Mouse (Mus musculus): ENCODE measurements around the gene Cps1. TPM values are rescaled to one million over a fixed set of nuclear protein-coding genes. Genes with fewer than 3 reads are reported as not detected.
A peak's percentile ranks its signal among the peaks of the same experiment; 100 is the strongest.

Cps1 gene
- 25.9 and 469 TPM in 2 replicates for total RNA-seq (2021)
- long read RNA-seq, experiment 1, full-length matches to known transcripts, result 1 of 4 reads
- long read RNA-seq, experiment 1, partial matches to known transcripts, result 3 of 4 reads
- long read RNA-seq, experiment 1, other reads (novel, unspliced or antisense), result 0 of 4 reads
- long read RNA-seq, experiment 2, full-length matches to known transcripts, result 123 of 203 reads
- long read RNA-seq, experiment 2, partial matches to known transcripts, result 66 of 203 reads
- long read RNA-seq, experiment 2, other reads (novel, unspliced or antisense), result 14 of 203 reads

DNA sequence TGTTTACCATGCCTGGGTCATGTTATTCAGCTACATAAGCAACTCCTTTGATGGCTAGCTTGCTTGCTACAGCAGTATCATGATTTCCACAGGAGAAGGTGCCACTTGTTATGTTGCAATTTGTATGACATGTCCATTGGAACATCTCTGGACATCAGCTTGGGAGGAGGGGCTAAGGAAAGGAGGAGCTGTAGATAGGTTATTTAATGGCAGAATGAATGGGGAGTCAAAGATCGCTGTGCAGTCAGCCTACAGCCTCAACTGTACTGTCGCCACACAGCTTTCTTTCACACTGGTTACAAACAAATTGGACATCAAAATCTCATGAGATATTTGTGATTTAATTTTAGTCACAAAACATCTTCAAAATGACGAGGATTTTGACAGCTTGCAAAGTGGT is at the start of gene Cps1:
Cps1 (plus strand) TSS at position 230 of the 400 bp plus-strand sequence.
- DNase-seq, result no peak

DNA sequence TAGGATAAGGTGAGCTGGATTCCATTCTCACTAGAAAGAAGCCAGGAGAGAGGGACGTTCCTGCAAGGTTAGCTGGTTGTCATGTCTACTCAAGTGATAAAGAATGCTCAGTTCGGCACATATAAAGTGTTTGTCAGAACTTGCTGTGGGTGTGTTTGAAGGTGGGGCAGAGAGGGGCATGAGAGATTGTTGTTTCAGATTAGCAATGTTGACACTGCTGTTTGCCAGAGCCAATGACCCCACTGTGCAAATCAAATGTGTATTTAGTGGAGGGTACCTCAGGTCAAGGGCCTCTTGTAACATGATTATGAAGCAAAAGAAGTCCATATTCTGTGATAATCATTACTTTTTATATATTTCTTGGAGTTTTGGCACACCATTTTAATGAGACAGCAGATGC is 45.1 kb upstream of the Cps1 start:
- no peak for DNase-seq

DNA sequence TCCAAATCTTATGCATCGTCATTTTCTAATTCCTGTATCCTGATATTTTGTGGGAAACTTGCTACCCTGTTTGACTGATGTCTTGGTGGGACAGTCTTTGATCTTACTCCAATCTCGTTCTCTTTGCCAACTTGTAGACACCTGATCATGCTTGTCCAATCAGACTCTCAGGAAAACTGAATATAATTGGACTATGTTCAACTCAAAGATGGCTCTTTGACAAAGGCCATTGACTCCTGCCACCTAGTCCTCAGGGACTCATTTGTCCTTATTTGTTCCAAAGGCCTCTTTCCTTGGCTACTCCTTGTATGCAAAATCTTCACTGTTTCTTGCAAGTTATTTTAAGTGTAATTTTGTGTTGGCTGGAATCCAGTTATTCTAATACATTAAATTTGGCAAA is 44.2 kb upstream of the Cps1 start:
- no peak for DNase-seq

DNA sequence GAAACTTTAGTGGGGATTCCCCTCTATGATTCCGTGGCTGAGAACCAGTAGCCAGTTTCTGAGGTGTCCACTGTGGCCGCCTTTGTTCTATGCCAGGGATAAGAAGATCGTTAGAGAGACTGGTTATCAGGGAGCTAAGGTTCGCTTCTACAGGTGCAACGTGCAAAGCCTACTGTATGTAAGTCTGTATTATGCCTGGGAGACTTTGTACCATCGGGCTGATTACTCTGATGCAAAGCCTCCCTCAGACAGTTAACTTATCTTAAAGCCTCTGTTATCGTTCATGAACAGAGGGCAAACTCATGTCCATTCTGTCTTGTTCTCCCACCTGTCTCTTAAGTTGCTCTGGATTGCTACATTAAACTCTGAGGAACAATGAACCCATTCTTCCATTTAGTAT is 43.7 kb upstream of the Cps1 start:
- no peak for DNase-seq

DNA sequence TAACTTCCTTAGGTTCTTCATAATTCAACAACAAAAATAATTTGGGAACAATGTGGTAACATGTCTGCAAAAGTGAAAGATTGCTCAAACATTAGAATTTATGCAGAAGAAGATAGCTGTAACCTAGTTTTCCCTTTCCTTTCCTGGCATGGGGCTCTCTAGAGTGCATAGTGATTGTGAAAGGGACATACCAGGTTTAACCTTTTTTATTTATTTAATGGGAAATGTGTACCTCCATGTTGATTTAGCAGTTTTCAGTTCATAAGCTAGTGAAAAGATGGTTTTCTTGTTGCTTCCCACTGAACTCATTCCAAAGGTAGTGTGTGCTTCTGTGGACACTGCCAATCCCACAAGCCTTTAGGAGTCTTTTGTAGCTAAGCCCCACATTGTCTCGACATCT is 30.4 kb upstream of the Cps1 start:
- no peak for DNase-seq

DNA sequence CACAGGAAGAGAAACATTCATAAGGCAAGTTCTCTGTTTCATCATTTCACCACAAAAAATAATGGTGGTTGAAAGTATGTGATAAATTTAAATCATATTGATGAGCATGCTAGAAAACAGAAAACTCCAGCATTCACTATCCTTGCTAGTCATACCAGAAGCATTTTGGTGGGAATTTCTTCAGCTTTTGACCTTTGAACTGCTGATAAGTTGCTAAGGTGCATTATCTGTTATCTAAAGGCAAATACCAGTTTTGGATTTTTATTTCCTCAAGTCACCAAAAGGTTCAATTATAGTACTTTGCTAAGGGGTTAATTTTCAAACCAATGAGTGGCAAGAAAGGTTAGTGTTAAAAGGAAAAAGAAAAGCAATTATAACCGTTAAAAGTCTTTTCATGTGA is 23.6 kb upstream of the Cps1 start:
- no peak for DNase-seq

DNA sequence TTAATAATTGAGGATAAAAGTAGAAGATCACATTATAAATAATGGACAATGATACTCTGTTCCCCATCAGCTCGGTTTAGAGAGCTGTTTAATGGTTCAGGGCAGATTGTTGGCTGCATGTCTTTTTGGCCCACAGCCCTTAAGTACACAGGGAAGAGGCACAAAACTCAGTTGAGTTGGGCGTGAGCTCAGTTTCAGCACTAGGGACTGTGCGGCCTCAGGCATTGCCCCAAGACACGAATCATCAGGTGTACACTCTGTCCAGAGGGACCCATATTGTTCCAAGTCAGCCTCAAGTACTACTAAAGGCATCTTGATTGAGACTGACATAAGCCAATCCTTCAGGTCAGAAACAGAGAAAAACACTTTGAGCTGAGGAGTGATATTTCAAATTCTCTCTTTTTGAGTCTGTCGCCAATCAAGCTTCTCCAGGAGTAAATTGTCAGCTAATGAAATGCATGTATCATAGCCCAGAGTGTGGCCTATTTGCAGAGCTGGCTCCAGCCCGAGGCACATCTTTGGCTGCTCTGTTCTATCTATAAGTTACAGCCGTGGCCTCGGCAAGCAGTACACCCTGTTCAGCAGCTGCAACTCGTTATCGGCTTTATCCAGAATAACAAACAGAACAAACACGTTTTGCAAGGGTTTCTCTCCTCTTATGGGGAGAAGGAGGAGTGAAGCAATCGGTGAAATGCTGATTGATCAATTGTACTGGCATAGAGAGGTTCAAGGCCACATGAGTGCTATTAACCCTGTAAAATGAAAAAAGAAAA is 19.2 kb upstream of the Cps1 start:
- DNase-seq, result no peak

DNA sequence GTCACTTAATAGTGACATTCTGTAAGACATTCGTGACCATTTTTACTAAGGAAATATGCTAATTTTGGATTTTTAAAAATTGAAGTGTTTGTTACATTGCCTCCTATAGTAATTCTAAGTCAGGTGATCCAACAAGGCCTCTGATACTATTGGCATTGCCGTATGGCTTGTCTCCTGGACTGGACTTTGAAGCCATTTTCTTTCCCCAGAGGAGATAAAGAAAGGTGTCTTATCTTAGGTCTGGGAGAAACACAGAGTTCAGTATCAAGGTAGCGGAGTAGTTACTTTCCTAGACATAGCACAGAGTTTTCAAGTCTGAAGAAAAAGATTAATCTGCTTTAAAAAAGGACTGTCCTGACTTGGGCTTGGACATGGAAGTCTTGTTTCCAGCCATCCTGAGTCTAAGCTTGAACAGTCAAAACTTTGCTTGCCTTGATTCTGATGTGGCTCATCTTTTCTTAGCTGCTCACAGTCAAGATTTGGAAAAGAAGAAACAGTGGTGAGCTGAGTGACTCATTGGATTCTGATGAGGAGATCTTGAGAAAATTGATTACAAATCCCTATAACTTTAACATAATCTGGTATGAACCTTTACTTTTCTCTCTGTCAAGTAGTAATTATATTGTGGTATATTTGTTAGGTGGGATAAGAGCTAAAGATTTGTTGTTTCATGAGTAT is 11.1 kb upstream of the Cps1 start:
- DNase-seq, result no peak

DNA sequence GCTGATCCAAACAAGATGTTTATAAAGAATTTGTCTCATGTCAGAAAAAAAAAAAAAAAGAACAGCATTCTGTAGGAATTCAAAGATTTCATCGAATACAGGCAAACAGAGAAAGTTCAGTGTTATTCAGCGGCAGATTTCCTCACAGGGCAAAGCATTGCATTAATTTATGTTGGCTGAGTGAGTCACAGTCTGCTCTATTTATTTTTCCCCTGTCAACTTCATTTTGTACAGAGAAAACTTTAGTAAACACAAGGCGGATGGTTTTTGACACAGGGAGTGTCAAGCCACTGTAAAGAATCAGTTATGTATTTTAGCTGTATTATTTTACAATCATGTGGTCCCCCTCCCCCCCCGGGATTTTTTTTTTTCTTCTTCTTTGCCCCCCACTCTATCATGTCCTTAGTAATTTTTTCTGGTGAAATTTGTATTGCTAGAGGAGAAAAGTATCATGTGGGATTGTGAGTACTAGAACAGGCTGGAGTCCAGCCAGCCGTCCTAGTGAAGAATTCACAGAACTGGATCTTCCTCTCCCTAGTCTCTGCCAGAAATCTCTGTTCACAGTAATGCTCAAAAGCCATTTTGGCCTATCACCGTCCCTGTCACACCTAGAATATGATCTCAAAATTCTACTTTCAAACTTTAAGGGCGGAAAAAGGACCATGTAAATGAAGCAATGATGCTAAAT is 9.3 kb upstream of the Cps1 start:
- peak; percentile 12 for DNase-seq

DNA sequence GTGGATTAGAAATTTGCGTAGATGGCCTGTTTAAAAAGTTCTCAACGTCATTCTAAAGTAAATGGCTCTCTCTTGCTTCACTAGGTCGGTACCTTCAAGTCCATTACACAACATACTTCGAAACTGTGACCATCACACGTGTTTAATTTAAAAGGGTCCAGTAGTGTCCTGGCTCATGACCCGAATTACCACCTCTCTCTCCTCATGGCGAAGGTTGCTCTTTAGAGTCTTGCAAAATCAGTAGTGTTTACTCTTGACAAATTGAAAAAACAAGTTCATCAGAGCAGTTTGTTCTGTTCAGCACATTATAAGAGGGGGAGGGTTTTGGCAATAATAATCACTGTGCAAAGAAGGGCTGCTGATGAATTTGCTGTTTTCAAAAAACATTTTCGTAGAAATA is 6.3 kb upstream of the Cps1 start:
- DNase-seq, result no peak

DNA sequence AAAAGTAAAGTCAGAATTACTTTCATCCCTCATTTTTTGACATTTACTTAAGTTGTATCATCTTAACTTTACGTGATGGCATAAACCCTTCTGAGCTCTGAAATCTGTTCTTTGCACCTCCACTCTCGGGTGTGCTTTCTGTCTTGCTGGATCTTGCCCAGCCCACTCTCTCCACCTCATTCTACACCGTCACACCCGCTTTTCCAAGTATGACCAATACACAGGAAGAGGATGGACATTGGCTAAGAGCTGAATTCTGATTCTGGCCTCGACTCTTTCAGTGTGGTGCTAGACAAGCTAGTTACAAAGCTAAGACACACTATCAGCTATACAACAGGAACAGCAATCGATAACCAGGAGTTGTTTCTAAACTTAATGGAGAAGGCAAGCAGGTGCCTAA is 5.0 kb upstream of the Cps1 start:
- DNase-seq, result no peak

DNA sequence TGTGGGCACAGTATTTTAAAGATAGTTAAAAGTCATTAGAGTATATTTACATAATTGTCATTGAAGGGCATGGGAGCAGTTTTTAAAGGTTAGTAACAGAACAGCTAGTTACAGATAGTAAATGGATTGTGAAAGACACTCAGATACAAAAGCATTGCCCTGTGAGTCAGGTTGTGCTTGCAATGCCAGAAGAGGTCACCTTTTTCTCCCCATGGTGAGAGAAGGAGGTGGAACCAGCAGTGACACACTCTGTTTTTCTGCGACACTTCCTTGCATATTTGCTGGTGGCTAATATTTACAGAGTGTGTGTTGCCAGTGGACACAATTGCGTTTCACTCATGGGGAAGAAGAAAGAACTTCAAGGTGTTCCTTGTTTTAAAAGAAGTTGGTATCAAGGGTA is 2.6 kb downstream of the Cps1 start:
- no peak for DNase-seq

DNA sequence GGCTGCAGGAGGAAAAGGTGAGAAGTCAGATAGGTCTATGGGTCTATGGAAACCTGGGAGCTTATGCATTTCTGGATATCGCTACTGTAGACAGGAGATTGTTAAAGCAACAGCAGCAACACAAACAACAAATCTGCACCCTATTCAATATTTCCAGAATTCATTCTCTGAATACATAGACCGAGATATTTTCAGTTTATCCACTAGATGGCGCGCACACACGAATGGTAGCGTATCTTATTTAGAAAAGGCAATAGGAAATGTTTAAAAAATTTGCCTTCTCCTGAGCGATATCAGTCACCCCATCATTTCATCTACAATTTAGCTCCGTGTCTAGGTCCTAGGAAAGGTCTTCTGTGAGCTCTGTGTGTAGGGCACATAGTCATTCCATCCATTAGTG is 21.1 kb downstream of the Cps1 start:
- DNase-seq, result peak; percentile 19

DNA sequence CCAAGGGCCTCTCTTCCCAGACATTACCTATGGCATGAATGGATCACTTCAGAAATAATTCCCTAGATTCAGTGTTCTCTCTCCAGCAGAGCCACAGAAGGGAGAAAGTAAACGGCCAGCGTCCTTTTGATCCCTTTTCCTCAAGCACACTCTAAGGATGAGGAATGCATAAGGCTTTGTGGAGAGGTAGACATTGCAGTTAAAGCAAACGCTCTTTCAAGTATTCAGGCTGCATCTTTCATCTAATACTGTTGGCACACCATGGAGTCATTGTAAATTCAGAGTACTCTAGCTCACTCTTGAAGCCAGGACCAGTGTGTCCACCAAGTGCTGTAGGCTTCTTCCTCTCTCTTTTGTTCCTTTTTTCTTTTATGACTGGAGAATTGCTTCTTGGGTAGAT is 28.4 kb downstream of the Cps1 start:
- no peak for DNase-seq

DNA sequence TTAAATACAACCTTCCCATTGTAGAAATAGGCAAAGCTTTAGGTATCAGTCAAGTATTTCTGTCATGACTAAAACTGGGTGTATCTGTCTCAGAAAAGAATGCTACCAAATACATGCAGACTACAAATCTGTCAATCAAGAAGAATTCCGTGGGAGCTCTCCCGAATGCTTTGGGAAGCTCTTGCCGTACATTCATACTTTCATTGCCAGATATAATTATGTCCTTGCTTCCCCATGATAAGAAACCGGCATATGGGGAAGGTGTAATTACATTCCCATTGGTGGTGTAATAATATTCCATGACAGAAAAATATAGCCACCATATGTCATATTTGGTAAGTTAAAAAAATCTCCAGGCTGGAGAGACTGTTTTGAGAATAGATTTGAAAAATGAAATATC is 44.5 kb downstream of the Cps1 start:
- no peak for DNase-seq

DNA sequence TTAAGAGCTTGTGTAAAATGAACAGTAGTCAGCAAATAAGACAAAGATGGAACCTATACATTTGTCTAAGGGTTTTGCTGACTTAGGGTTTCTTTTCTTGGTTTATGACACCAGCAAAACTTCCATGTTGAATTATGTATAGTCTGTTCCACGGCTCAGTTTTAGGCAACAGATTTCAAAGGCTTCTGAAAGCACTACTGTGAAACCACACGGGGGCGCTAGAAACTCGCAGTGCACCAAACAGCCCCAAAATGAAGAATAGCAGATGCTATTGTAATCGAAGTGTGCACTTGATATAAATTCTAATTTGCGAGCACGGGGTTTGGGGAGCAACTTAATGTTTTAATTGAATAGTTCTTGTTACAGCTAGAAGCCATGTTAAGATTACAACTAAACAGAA is 58.3 kb downstream of the Cps1 start:
- DNase-seq, result peak; percentile 75

DNA sequence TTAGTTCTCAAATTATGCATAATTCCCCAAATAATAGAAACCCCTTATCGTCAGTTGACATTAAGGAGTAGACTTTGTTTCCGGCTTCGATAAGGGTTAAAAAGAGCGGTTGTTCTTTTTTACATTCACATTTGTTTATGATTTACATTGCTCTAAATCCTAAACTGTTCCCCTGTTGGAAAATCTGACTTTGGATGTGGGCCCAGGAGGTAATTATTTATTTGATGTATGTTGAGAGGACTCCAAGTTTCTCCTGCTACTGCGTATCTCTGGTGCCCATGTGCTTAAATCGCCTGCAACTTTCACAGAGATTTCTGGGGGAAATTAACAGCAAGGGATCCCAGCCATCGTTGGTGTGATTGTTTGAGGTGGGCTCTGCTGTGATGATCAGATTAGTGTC is 59.4 kb downstream of the Cps1 start:
- no peak for DNase-seq

DNA sequence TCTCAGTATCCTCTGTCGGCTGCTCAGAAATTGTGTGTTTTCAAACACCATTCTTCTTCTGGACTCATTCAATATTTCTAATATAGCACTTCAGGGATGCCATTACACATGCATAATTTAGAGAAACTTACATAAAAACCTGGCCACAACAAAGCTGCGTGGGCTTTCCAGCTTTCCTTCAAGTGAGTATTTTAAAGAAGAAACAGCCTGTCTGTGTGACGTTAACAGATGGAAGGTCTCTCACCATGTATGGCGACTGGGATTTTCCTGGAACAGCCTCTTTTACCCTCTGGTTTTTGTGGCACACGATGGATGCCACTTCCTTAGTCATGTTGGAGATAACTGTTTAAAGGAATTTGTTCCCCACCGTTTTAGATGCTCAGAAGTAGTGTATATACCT is 60.7 kb downstream of the Cps1 start:
- DNase-seq, result no peak

DNA sequence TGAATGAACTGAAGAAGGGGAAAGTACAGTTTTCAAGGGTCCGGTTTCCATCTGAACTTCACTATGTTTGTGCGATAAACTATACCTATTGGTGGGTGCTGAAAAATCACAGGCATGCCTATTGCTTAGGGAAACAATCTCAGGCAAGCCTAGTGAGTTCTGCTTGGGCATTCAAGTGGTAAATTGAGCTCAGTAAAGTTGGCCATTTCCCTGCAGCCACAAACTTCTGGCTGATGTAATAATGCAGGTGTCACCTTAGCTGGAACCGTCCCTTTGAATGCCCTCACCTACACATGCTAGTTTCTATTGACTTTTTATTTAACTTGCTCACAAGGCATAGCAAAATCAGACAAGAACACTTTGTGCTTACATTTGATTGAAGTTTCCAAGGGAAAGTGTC is 61.3 kb downstream of the Cps1 start:
- no peak for DNase-seq

DNA sequence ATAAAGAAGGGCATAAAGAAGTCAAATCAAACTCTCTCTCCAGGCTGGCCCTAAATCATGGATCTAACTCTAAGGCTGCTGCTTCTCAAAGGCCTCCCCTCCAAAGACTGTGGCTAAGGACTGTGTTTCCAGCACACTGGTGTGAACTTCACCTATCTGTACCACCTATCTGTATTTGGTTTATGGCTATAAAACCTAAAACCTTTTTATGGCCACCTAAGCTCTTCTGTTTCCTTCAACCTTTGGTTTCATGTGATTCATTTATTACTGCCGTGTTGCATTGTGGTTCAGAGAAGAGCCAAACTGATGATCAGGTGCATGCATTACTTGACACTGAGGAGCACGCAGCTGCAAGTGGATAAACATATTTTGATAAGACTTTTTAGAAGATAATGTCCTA is 74.5 kb downstream of the Cps1 start:
- DNase-seq, result no peak

DNA sequence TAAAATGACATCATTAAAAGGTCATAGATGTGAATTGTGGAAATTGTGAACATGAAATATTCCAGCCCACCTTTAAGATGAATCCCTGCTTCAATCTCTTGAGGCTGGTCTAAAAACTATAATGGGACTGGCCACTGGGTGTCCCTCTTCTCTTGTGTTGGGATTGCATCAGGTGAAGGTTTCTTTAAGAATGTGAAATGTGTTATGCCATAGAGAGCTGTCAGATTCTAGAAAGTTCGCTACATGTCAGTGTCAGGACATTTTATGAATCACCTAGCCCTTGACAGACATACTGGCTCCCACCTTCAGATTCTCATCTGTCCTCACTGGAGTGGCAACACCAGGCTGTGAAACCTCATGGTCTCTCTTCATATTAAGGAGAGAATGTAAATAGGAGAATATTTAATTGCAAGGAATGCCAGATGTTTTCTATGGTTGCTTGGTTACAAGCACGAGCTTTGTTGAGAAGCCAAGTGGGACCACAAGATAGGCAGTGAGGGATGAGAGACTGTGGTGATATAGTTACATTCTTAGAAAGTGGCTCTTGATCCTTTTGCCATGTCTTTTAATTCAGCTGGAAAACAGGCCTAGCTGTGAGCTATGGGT is 95.6 kb downstream of the Cps1 start:
- DNase-seq, result peak; percentile 15

DNA sequence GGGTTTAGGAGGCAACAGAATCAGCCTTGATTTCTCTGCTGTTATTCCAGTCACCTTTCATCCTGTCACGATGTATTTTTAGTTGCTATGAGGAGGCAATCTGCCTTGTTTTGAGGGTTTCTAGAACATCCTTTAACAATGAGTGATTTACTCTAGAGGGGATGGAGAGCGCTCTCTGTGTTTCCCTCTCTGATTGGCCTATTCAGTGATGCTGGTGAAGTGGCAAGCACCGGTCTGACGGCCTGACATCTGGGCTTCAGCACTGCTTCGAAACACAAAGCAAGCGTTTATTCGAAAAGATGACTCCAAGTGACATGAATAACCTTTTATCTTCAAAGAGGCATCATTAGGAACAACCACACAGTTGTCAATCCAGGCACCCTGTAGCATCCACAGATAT is 100.8 kb downstream of the Cps1 start:
- no peak for DNase-seq

DNA sequence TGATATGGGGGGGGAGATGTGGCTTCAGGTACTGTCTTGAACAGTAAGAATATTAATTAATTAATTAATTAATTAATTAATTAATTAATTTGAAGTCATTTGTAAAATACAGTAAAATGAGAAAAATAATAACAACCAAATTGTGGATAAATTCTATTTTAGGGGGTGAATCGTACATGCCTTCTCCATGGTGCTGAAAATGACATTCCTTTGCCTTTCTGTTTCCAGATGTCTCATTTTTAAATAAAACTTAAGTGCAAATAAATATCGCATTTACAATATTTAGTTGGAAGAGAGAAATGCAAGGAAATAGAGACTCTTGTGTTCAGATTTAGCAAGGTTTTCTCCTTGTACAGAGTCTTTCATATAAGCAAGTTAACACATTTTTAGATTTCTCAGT is 112.0 kb downstream of the Cps1 start:
- DNase-seq, result no peak
